Comparison of ENCODE assay signal across 8 mouse cellular contexts in genomic region chr9:104569480-104570167, GRCm38 (mm10). TPM values are rescaled to one million over a fixed set of nuclear protein-coding genes. Genes with fewer than 3 reads are reported as not detected.
DNase-seq lines count a peak whose midpoint lies in the region; ATAC-seq and TF ChIP-seq lines count a peak whose summit lies in the region.
"Had no signal": no experiment of that assay in that cellular context is flagged by ENCODE, and none has a peak within 500 bp of the region (broad histone marks: within the 10 kb centered on the region; RNA-seq: fewer than 3 reads in every experiment).

No protein-coding gene starts in this region.

- H3K4me1 ChIP-seq in kidney, embryonic 15.5 days: 0 out of 2 replicates have a peak, but pooled peaks cover 3% of the 10 kb centered on the region
- H3K4me1 ChIP-seq in liver, adult 2 months (ENCODE audit: control insufficient read depth, insufficient read depth, low read length): no peaks in the 10 kb centered on the region; the same call in 1 of the 2 replicates
- H3K4me1 ChIP-seq in stomach, postnatal 0 days (replicated peaks; ENCODE audit: control insufficient read depth, insufficient read depth): no peaks in the 10 kb centered on the region
- H3K4me1 ChIP-seq: liver, embryonic 15.5 days had no signal

- peaks cover 33% of the 10 kb centered on the region for H3K27me3 ChIP-seq in kidney, embryonic 15.5 days
- H3K27me3 ChIP-seq in liver, adult 2 months (ENCODE audit: control insufficient read depth, insufficient read depth, low read length): 0 out of 2 replicates have a peak, but pooled peaks cover 2% of the 10 kb centered on the region
- no peaks in the 10 kb centered on the region for H3K27me3 ChIP-seq in stomach, postnatal 0 days (ENCODE audit: control insufficient read depth, insufficient read depth, low read length)

- H3K79me2 ChIP-seq in liver, adult 2 months (ENCODE audit: control insufficient read depth, insufficient read depth, low read length): no peaks in the 10 kb centered on the region

- TF ChIP-seq POLR2A in liver, adult 2 months (IDR thresholded peaks at IDR 0.05; ENCODE audit: extremely low read depth, insufficient read depth, low read length): no peak

- H3K9ac ChIP-seq in kidney, embryonic 15.5 days: no peak overlapping the region
- H3K9ac ChIP-seq in liver, adult 2 months (ENCODE audit: low read depth, low read length): no peak overlapping the region
- no peak overlapping the region for H3K9ac ChIP-seq in stomach, postnatal 0 days (ENCODE audit: low read length)
- H3K9ac ChIP-seq: liver, embryonic 15.5 days had no signal

- no peak for TF ChIP-seq EP300 in stomach, postnatal 0 days (optimal IDR thresholded peaks at IDR 0.05)

- peak; percentile 42 for DNase-seq in adrenal gland, adult 8-10 months
- DNase-seq in embryo, embryonic 10 days (ENCODE audit: low spot score): peak; percentile 81
- peak; percentile 4 for DNase-seq in liver, adult 2 months (ENCODE audit: extremely low read depth, low read depth, low spot score)
- peak; percentile 84 for DNase-seq in neural tube, embryonic 10.5 days (ENCODE audit: extremely low spot score, low spot score)
- DNase-seq in stomach, postnatal 0 days (ENCODE audit: low spot score): peak; percentile 80

- peak; percentile 100 for ATAC-seq in granulocyte monocyte progenitor cell, adult 5-6 weeks (replicated peaks; ENCODE audit: poor library complexity, severe bottlenecking)
- ATAC-seq in kidney, embryonic 15.5 days (replicated peaks; ENCODE audit: low FRiP score): peak; percentile 86
- peak; percentile 80 for ATAC-seq in stomach, postnatal 0 days (ENCODE audit: low FRiP score, low TSS enrichment)

- 2% methylated on average over 25 of the region's 25 CpGs for WGBS in kidney, embryonic 15.5 days
- 2% methylated on average over 25 of the region's 25 CpGs for WGBS in liver, adult 2 months
- 1% methylated on average over 25 of the region's 25 CpGs for WGBS in stomach, postnatal 0 days

- TF ChIP-seq CTCF in liver, adult 2 months (IDR thresholded peaks at IDR 0.05; ENCODE audit: low read depth, low read length): peak; percentile 31; the same call in 1 of the 2 replicates
- peak; percentile 79 for TF ChIP-seq CTCF in stomach, postnatal 0 days (IDR thresholded peaks at IDR 0.05; ENCODE audit: low read depth)

- 0 out of 2 replicates have a peak overlapping the region, but pooled peaks have one; percentile 14 for H3K4me2 ChIP-seq in kidney, embryonic 15.5 days
- no peak overlapping the region for H3K4me2 ChIP-seq in stomach, postnatal 0 days (replicated peaks; ENCODE audit: low read depth)
- H3K4me2 ChIP-seq: liver, embryonic 15.5 days had no signal

- H3K4me3 ChIP-seq in kidney, embryonic 15.5 days (replicated peaks): no peak overlapping the region
- H3K4me3 ChIP-seq in liver, adult 2 months (ENCODE audit: insufficient read depth, low read depth, low read length): no peak overlapping the region
- H3K4me3 ChIP-seq in stomach, postnatal 0 days (ENCODE audit: low read depth, low read length): no peak overlapping the region
- H3K4me3 ChIP-seq: liver, embryonic 15.5 days had no signal

- H3K9me3 ChIP-seq in kidney, embryonic 15.5 days (replicated peaks): no peaks in the 10 kb centered on the region
- H3K9me3 ChIP-seq in stomach, postnatal 0 days (ENCODE audit: control insufficient read depth, low read length): no peaks in the 10 kb centered on the region
- H3K9me3 ChIP-seq: liver, embryonic 15.5 days had no signal

- H3K36me3 ChIP-seq in kidney, embryonic 15.5 days: no peaks in the 10 kb centered on the region
- no peaks in the 10 kb centered on the region for H3K36me3 ChIP-seq in liver, adult 2 months (ENCODE audit: control insufficient read depth, insufficient read depth, low read length)
- no peaks in the 10 kb centered on the region for H3K36me3 ChIP-seq in stomach, postnatal 0 days (ENCODE audit: control insufficient read depth, insufficient read depth, low read length)
- H3K36me3 ChIP-seq: liver, embryonic 15.5 days had no signal

- H3K27ac ChIP-seq in kidney, embryonic 15.5 days: no peak overlapping the region
- no peak overlapping the region for H3K27ac ChIP-seq in liver, adult 2 months (replicated peaks; ENCODE audit: insufficient read depth, low read depth, low read length)
- H3K27ac ChIP-seq in stomach, postnatal 0 days (replicated peaks): no peak overlapping the region
- H3K27ac ChIP-seq: liver, embryonic 15.5 days had no signal

RNA-seq across cellular contexts. Expression of gene Cpne4, which starts 22.5 kb away (rescaled TPM):
- under 1 TPM in 3 of 4 experiments, not detected in 1; 0.19 to 0.45 (median 0.37) TPM for total RNA-seq in adrenal gland, adult 8-10 months (2022)
- total RNA-seq in granulocyte monocyte progenitor cell, adult 5-6 weeks (2014; fragmentation: Nextera tagmentation): not detected in 2 replicates
- total RNA-seq in granulocyte monocyte progenitor cell, adult 5-6 weeks (2017): not detected in 2 replicates
- 0.12 and 0.16 TPM in 2 replicates for polyA plus RNA-seq in kidney, embryonic 15.5 days (2015; fragmentation: Nextera tagmentation; extraction: Ambion mirVana)
- not detected in 2 replicates for total RNA-seq in liver, adult 2 months (2014; rRNA removed)
- not detected in 2 replicates for polyA plus RNA-seq in liver, adult 2 months (2012; rRNA removed)
- polyA plus RNA-seq in stomach, postnatal 0 days (2015; fragmentation: Nextera tagmentation; extraction: Ambion mirVana): 0.28 and 0.33 TPM in 2 replicates
- polyA plus RNA-seq: liver, embryonic 15.5 days had no signal

Comparison
In these comparisons a context has a peak if more than half of its experiments do, and no peak if none do; other contexts are left out.
1. DNase-seq: peak in every context shown above with its lines; median percentile 84 in neural tube, embryonic 10.5 days; 81 in embryo, embryonic 10 days; 80 in stomach, postnatal 0 days; 42 in adrenal gland, adult 8-10 months; 4 in liver, adult 2 months.